Mouse (Mus musculus) kidney, postnatal 0 days (tissue): ENCODE data around the gene Fkbp8. TPM values are rescaled to one million over a fixed set of nuclear protein-coding genes. Genes with fewer than 3 reads are reported as not detected.
A peak's percentile ranks its signal among the peaks of the same experiment; 100 is the strongest.

Source experiments
- ATAC-seq: fragments of 200-750 bp; cut with Nextera tagmentation; replicated peaks from 2 replicates; pipeline ENCODE4 v1.8.0; 2017; ENCODE audit warnings: low read depth, moderate number of reproducible peaks, moderate TSS enrichment, moderate library complexity; ENCODE audit not compliant: low FRiP score
- DNase-seq: peaks from one replicate; pipeline ENCODE4 v3.0.0-alpha.2; 2016; ENCODE audit warnings: low spot score
- H3K27ac ChIP-seq: fragments of 300-500 bp; sonication (generic); 2 replicates; pipeline ENCODE4 v1.5.1; 2014; ENCODE audit warnings: mild to moderate bottlenecking
- H3K27me3 ChIP-seq: fragments of 300-500 bp; sonication (generic); 2 replicates; pipeline ENCODE4 v1.6.1; 2014; ENCODE audit warnings: low read length, mixed read lengths; ENCODE audit not compliant: insufficient read depth
- H3K36me3 ChIP-seq: fragments of 300-500 bp; sonication (generic); 2 replicates; pipeline ENCODE4 v1.6.1; 2014; ENCODE audit warnings: low read length, mixed read lengths; ENCODE audit not compliant: insufficient read depth
- H3K4me1 ChIP-seq: fragments of 300-500 bp; sonication (generic); replicated peaks from 2 replicates; pipeline ENCODE4 v1.6.1; 2014; ENCODE audit warnings: antibody characterized with exemption, low read length, mixed read lengths; ENCODE audit not compliant: insufficient read depth
- H3K4me2 ChIP-seq: fragments of 300-500 bp; sonication (generic); 2 replicates; pipeline ENCODE4 v1.6.1; 2014; ENCODE audit warnings: mild to moderate bottlenecking, low read length, moderate library complexity, mixed read lengths
- H3K4me3 ChIP-seq: fragments of 300-500 bp; sonication (generic); replicated peaks from 2 replicates; pipeline ENCODE4 v1.5.1; 2014; ENCODE audit warnings: low read depth, low read length
- H3K9ac ChIP-seq: fragments of 300-500 bp; sonication (generic); 2 replicates; pipeline ENCODE4 v1.6.1; 2014; ENCODE audit warnings: low read depth, low read length
- H3K9me3 ChIP-seq: fragments of 300-500 bp; sonication (generic); replicated peaks from 2 replicates; pipeline ENCODE4 v1.6.1; 2016; ENCODE audit warnings: low read length, inconsistent platforms, mixed read lengths
- CTCF ChIP-seq: IDR thresholded peaks from 2 replicates; pipeline ENCODE4 v1.5.1; 2016; ENCODE audit warnings: antibody characterized with exemption, low read depth, mild to moderate bottlenecking, moderate library complexity
- WGBS: fragments of 180-500 bp; shearing (Covaris S2); extraction: QIAGEN DNeasy Blood & Tissue Kit; methylation state at CpG from one replicate; pipeline ENCODE4 v1.1.7; 2014; 5-methylcytosine and 5-hydroxymethylcytosine counted together
- polyA plus RNA-seq: library from polyadenylated mRNA; unstranded; fragments of >200 nt; fragmentation: Nextera tagmentation; extraction: Ambion mirVana; gene quantifications from 2 replicates; pipeline ENCODE4 v1.2.1, GENCODE M21; 2015

The Fkbp8 gene
- polyA plus RNA-seq, 1 experiment from 2014 or later: 249 TPM

DNA sequence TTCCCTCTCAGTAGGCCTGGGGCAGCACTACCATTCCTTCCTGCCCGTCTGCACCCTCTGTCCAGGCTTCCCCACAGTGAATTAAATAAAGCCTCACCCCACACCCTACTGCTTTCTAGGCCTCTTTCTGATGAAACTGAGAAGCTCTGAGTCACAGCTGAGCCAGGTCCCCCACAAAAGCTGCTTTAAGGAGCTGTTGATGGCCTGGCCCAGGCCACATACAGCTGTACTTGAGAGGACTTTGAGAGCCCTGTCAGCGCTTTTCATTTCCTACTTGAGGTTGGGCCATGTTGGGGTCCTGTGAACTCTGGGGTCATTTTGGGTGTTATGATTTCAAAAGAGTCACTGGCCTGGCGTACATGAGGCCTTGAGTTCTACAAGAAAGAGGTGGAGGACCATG, 7.7 kb downstream of the Fkbp8 start:
- TF ChIP-seq CTCF: no peak
- H3K9ac ChIP-seq: no peak overlapping the region
- no peak overlapping the region for H3K4me3 ChIP-seq
- peaks cover 43% of the 10 kb centered on the region for H3K36me3 ChIP-seq
- H3K4me1 ChIP-seq: no peaks in the 10 kb centered on the region
- WGBS: 90% methylated on average over 3 of the region's 3 CpGs
- no peaks in the 10 kb centered on the region for H3K9me3 ChIP-seq
- H3K4me2 ChIP-seq: no peak overlapping the region
- no peaks in the 10 kb centered on the region for H3K27me3 ChIP-seq
- ATAC-seq (no peak), DNase-seq (no peak)
- no peak overlapping the region for H3K27ac ChIP-seq

DNA sequence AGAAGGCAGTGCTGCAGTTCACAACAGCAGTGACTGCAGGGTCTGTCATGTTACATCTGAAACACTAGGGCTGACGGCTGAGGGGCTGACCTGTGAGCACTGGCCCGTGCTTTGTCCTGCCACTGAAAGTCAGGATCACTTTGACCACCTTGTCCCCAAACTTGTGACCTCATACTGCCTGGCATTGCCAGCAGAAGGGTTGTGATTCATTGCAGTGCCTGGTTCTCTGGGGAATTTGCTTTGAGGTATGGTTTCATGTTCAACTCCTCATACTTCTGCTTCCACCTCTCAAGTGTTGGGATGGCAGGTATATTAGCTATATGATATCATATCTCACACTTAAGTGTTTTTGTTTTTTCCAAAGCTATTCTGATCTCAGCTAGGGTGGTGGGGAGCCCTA, 8.2 kb downstream of the Fkbp8 start:
- Histone ChIP-seq H3K27me3 (no peaks in the 10 kb centered on the region), H3K27ac (no peak overlapping the region), H3K9ac (no peak overlapping the region), H3K9me3 (no peaks in the 10 kb centered on the region), H3K4me2 (no peak overlapping the region), H3K4me3 (no peak overlapping the region), H3K36me3 (peaks cover 41% of the 10 kb centered on the region), H3K4me1 (0 out of 2 replicates have a peak, but pooled peaks cover 2% of the 10 kb centered on the region)
- no peak for TF ChIP-seq CTCF
- no peak for DNase-seq
- 92% methylated on average over 2 of the region's 2 CpGs for WGBS
- ATAC-seq: no peak

DNA sequence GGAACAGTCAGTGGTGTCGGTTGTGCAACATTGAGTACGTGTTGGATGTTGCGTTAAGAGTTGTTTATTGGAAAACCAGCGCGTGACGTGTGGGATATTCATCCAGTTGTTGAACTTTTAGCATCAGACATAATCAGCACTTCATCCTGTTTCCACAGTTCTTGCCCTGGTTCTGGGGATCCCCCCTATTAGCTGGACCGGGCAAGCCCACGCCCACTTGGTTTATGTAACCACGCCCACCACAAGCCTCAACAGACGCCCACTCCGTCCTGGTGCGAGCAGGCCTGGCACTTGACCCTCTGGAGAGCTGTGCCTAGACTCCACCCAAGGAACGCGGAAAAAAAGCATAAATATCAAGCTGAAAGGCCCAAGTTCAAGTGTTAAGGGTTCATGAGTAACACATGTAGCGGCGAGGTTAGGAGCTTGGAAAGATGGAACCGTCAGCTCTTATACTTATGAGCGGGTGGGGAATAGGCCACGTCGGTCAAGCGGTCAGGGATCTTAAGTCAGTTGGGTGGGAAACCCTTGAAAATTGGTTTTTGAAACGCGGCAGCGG, 10.6 kb downstream of the Fkbp8 start:
- DNase-seq (peak; percentile 78), ATAC-seq (peak; percentile 29; the same call in 1 of the 2 replicates)

DNA sequence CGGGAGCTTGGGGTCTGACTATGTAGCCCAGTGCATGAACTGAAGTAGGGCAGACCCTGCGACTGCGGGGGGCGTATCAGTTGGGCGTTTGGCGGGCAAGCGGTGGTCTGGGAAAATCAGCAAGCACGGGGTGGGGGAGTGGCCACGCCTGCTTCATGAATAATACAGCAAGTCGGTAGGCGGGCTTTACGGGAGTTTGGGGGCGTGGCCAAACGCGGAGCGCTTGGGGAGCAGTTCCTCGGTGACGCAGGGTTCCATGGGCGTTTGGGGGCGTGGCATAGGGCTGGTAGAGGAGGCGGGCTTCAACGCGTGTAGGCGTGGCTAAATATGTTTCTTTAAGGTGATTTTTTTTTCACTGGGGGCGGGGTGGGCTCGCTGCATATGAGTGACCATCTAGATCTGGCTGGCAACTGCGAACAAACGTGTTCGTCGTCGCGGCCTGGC, 11.1 kb downstream of the Fkbp8 start:
- Histone ChIP-seq H3K27me3 (no peaks in the 10 kb centered on the region), H3K27ac (peak overlapping the region; percentile 87), H3K4me2 (peak overlapping the region; percentile 85), H3K4me3 (peak overlapping the region; percentile 73), H3K9ac (peak overlapping the region; percentile 50), H3K9me3 (no peaks in the 10 kb centered on the region), H3K36me3 (peaks cover 19% of the 10 kb centered on the region; the same call in 1 of the 2 replicates), H3K4me1 (0 out of 2 replicates have a peak, but pooled peaks cover 11% of the 10 kb centered on the region)
- under 1% methylated on average over 32 of the region's 32 CpGs for WGBS
- ATAC-seq (peak; percentile 61), DNase-seq (peak; percentile 99)
- no peak for TF ChIP-seq CTCF

More for the DNA sequence above, 10.6 kb downstream of the Fkbp8 start:
- Histone ChIP-seq H3K9ac (peak overlapping the region; percentile 50), H3K27ac (peak overlapping the region; percentile 87), H3K36me3 (peaks cover 19% of the 10 kb centered on the region; the same call in 1 of the 2 replicates), H3K9me3 (no peaks in the 10 kb centered on the region), H3K4me1 (0 out of 2 replicates have a peak, but pooled peaks cover 11% of the 10 kb centered on the region), H3K27me3 (no peaks in the 10 kb centered on the region), H3K4me2 (peak overlapping the region; percentile 85), H3K4me3 (peak overlapping the region; percentile 73)
- WGBS: 12% methylated on average over 24 of the region's 24 CpGs
- no peak for TF ChIP-seq CTCF

DNA sequence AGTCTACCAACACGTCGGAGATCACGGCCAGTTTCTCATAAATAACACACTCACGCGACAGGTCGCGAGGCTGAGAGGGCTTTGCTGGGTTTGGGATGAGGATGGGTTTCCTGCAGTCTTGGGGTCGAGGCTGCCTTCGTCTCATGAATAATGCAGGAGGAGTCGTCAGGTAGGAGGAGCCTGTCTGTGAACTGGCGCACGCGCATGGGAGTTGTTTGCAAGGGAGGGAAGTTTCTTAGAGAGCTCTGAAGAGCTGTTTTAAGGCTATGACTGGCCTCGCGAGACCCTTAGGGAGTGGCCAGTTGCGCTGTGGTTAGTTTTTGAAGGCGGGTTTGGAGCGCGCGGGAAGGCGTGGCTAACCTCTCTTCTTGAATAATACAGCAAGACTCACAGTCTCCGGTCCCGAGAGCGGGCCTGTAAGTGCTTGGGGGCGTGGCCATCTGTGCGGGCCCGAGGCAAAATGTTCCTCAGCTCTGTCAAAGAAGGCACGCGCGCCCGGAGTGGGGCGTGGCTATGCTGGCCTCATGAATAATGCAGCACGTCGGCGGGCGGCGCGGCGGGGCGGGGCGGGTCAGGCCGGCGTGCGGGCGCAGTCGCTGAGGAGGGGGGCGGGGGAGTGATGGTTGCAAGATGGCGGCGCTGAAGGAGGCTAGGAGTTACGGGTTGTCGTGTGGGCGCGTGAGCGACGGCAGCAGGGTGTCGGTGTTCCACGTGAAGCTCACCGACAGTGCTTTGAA, 11.7 kb downstream of the Fkbp8 start, which contains the start of gene Ell:
Gene Ell, plus strand, starts transcription at position 381 of the 737 bp plus-strand sequence.
- peak; percentile 2; the same call in 1 of the 2 replicates for TF ChIP-seq CTCF
- Histone ChIP-seq H3K27me3 (no peaks in the 10 kb centered on the region), H3K4me1 (0 out of 2 replicates have a peak, but pooled peaks cover 11% of the 10 kb centered on the region), H3K36me3 (peaks cover 16% of the 10 kb centered on the region; the same call in 1 of the 2 replicates), H3K27ac (peak within 1 kb of the TSS; percentile 87), H3K9me3 (no peaks in the 10 kb centered on the region), H3K4me3 (peak within 1 kb of the TSS; percentile 73), H3K4me2 (peak within 1 kb of the TSS; percentile 85), H3K9ac (peak within 1 kb of the TSS; percentile 79)
- under 1% methylated on average over 57 of the region's 58 CpGs for WGBS
- DNase-seq (peak; percentile 100), ATAC-seq (peak; percentile 90)

DNA sequence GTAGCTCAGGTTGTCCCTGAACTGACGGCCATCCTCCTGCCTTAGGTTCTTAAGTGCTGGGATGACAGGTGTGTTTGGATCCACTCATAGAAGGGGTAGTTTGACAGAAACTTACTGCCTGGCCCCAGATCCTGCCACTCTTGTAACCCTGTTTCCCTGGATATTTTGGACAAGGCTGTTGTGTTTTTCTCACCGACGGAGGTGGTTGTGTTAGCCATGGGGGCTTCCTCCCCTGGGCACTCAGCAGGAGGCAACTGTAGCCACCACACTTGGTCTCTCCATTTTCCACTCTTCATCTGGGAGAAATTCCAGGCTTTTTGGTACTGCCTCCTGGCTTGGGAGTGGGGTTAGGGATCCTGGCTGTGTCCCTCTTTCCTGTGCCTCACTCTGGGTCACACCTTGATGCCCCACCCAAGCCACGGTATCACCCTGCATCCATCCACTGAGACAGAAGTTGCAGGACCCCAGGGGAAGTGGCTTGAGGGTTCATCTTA, 12.5 kb downstream of the Fkbp8 start:
- Histone ChIP-seq H3K4me3 (peak overlapping the region; percentile 73), H3K4me1 (0 out of 2 replicates have a peak, but pooled peaks cover 11% of the 10 kb centered on the region), H3K9ac (peak overlapping the region; percentile 79), H3K36me3 (0 out of 2 replicates have a peak, but pooled peaks cover 13% of the 10 kb centered on the region), H3K9me3 (no peaks in the 10 kb centered on the region), H3K27ac (peak overlapping the region; percentile 87), H3K27me3 (no peaks in the 10 kb centered on the region), H3K4me2 (peak overlapping the region; percentile 85)
- no peak for DNase-seq
- TF ChIP-seq CTCF: no peak
- 4% methylated on average over 4 of the region's 4 CpGs for WGBS
- no peak for ATAC-seq
